38 mouse cellular contexts compared by ENCODE assay signal in the genomic region with DNA sequence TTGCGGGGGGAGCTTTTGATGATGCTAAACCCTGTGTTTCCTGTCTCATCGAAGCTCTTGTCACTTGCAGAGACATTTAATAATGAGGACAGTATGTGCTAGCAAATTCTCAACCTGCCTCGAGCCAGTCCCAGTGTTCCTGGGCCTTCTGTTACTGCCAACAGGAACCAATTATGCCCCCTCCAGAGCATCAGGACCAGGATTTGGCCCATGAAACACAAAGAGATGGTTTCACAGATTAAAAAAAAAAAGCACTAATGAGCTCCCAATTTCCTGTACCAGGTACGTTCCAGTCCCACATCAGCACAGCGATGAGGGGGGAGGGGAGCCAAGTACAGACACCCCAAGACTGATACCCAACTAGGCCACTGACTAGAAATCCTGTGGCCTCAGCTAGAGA. TPM values are rescaled to one million over a fixed set of nuclear protein-coding genes. Genes with fewer than 3 reads are reported as not detected.
"Had no signal": no experiment of that assay in that cellular context is flagged by ENCODE, and none has a peak within 500 bp of the region (broad histone marks: within the 10 kb centered on the region; RNA-seq: fewer than 3 reads in every experiment).

No protein-coding gene starts in this region.

- H3K4me3 ChIP-seq: heart, adult 2 months; heart, embryonic 13.5 days; heart, embryonic 15.5 days; hindbrain, embryonic 13.5 days; hindbrain, embryonic 15.5 days; intestine, embryonic 15.5 days; left cerebral cortex, adult 2 months; limb, embryonic 10.5 days; limb, embryonic 12.5 days; liver, embryonic 13.5 days; liver, embryonic 15.5 days had no signal

- ATAC-seq: inflammation-experienced regulatory T-cells, adult 6 months; intestine, embryonic 15.5 days; intestine, postnatal 0 days; liver, postnatal 0 days had no signal

- DNase-seq: gastrocnemius, postnatal 10 days; gastrocnemius, postnatal 36 days; heart, adult 11 months; heart, adult 2 months; heart, postnatal 14 days; heart, postnatal 36 days; kidney, adult 18-20 months; kidney, adult 8-10 months; kidney, postnatal 10 days; kidney, postnatal 25 days; kidney, postnatal 4 days; liver; liver, embryonic 13.5 days; liver, postnatal 0 days; lung, adult 2 months had no signal

- H3K36me3 ChIP-seq: heart, embryonic 15.5 days; liver, embryonic 13.5 days; liver, embryonic 15.5 days had no signal

- H3K9ac ChIP-seq: heart, embryonic 13.5 days; heart, embryonic 15.5 days; hindbrain, embryonic 13.5 days; hindbrain, embryonic 15.5 days; intestine, embryonic 15.5 days; limb, embryonic 12.5 days; liver, embryonic 13.5 days; liver, embryonic 15.5 days; liver, postnatal 0 days had no signal

- H3K27me3 ChIP-seq: hindbrain, embryonic 13.5 days; hindbrain, embryonic 15.5 days; intestine, embryonic 15.5 days; limb, embryonic 12.5 days had no signal

- H3K27ac ChIP-seq: heart, adult 2 months; heart, embryonic 13.5 days; heart, embryonic 15.5 days; hindbrain, embryonic 13.5 days; hindbrain, embryonic 15.5 days; intestine, embryonic 15.5 days; left cerebral cortex, adult 2 months; limb, embryonic 10.5 days; limb, embryonic 12.5 days; liver, embryonic 13.5 days; liver, embryonic 15.5 days had no signal

- H3K4me2 ChIP-seq: heart, embryonic 11.5 days; heart, embryonic 13.5 days; heart, embryonic 15.5 days; hindbrain, embryonic 13.5 days; hindbrain, embryonic 15.5 days; intestine, embryonic 15.5 days; limb, embryonic 12.5 days; liver, embryonic 11.5 days; liver, embryonic 13.5 days; liver, embryonic 15.5 days had no signal

- H3K9me3 ChIP-seq: heart, embryonic 13.5 days; heart, embryonic 15.5 days; hindbrain, embryonic 13.5 days; hindbrain, embryonic 15.5 days; intestine, embryonic 15.5 days; limb, embryonic 10.5 days; limb, embryonic 12.5 days; liver, embryonic 13.5 days; liver, embryonic 15.5 days had no signal

RNA-seq across cellular contexts. Expression of a gene that starts 20.1 kb away (rescaled TPM):
- total RNA-seq: hematopoietic stem cell, adult 5-6 weeks; layer of hippocampus, postnatal 25 days; left cerebral cortex, adult 2 months; left cerebral cortex, postnatal 14 days had no signal

RNA-seq across cellular contexts. Expression of a gene that starts 37.1 kb away (rescaled TPM):
- total RNA-seq: gastrocnemius, postnatal 10 days; gastrocnemius, postnatal 36 days; heart, adult 2 months; heart, postnatal 14 days; heart, postnatal 36 days; hematopoietic stem cell, adult 5-6 weeks; layer of hippocampus, postnatal 10 days; layer of hippocampus, postnatal 25 days; left cerebral cortex, adult 2 months; left cerebral cortex, postnatal 14 days; left cerebral cortex, postnatal 36 days had no signal
- polyA plus RNA-seq: heart, adult 2 months; heart, embryonic 11.5 days; heart, embryonic 13.5 days; heart, embryonic 15.5 days; heart, postnatal 0 days; hindbrain, embryonic 11.5 days; hindbrain, embryonic 13.5 days; hindbrain, embryonic 15.5 days; inflammation-experienced regulatory T-cells, adult 6 months; intestine, embryonic 15.5 days; intestine, postnatal 0 days; kidney, embryonic 14.5 days; kidney, embryonic 16.5 days; limb, embryonic 10.5 days; limb, embryonic 12.5 days; limb, embryonic 14.5 days; liver, embryonic 11.5 days; liver, embryonic 13.5 days; liver, embryonic 15.5 days; liver, postnatal 0 days; lung, adult 2 months had no signal

RNA-seq across cellular contexts. Expression of a gene that starts 54.4 kb away (rescaled TPM):
- total RNA-seq: gastrocnemius, postnatal 36 days; hematopoietic stem cell, adult 5-6 weeks; layer of hippocampus, postnatal 25 days; left cerebral cortex, adult 2 months; left cerebral cortex, postnatal 14 days had no signal
- polyA plus RNA-seq: inflammation-experienced regulatory T-cells, adult 6 months; intestine, postnatal 0 days; liver, embryonic 11.5 days; liver, postnatal 0 days had no signal
